Comparison of ENCODE assay signal across 8 mouse cellular contexts in genomic region chr11:86807505-86807989, GRCm38 (mm10). TPM values are rescaled to one million over a fixed set of nuclear protein-coding genes. Genes with fewer than 3 reads are reported as not detected.
DNase-seq lines count a peak whose midpoint lies in the region; ATAC-seq and TF ChIP-seq lines count a peak whose summit lies in the region.

Dhx40 (minus strand) TSS chr11:86807746.

- no peak for TF ChIP-seq CTCF in layer of hippocampus, adult 2 months (conservative IDR thresholded peaks at IDR 0.05)
- TF ChIP-seq CTCF in lung, embryonic 14.5 days (IDR thresholded peaks at IDR 0.05; ENCODE audit: low read depth): no peak
- TF ChIP-seq CTCF in olfactory bulb, adult 2 months (IDR thresholded peaks at IDR 0.05; ENCODE audit: insufficient read depth, low read depth, low read length): 0 out of 2 replicates have a peak, but pooled peaks have one; percentile 8
- TF ChIP-seq CTCF in thymus, adult 2 months (IDR thresholded peaks at IDR 0.05; ENCODE audit: borderline replicate concordance, control insufficient read depth, extremely low read depth, insufficient read depth, low read length, poor library complexity): no peak

- TF ChIP-seq POLR2A in olfactory bulb, adult 2 months (IDR thresholded peaks at IDR 0.05; ENCODE audit: insufficient read depth, low read depth, low read length): 0 out of 2 replicates have a peak, but pooled peaks have one; percentile 41
- TF ChIP-seq POLR2A in thymus, adult 2 months (IDR thresholded peaks at IDR 0.05; ENCODE audit: control insufficient read depth, extremely low read depth, insufficient read depth, low read length, poor library complexity): 0 out of 2 replicates have a peak, but pooled peaks have one; percentile 26

- WGBS in forebrain, embryonic 16.5 days: 5% methylated on average over 40 of the region's 40 CpGs
- WGBS in lung, embryonic 14.5 days: 5% methylated on average over 40 of the region's 40 CpGs
- WGBS in olfactory bulb, adult 2 months: 5% methylated on average over 40 of the region's 40 CpGs
- 8% methylated on average over 40 of the region's 40 CpGs for WGBS in thymus, adult 2 months

- no peaks in the 10 kb centered on the region for H3K27me3 ChIP-seq in forebrain, embryonic 16.5 days (replicated peaks; ENCODE audit: control insufficient read depth, insufficient read depth, low read length)
- H3K27me3 ChIP-seq in lung, embryonic 14.5 days (ENCODE audit: insufficient read depth, low read length): no peaks in the 10 kb centered on the region
- H3K27me3 ChIP-seq in thymus, adult 2 months (ENCODE audit: control insufficient read depth, insufficient read depth, low read length): no peaks in the 10 kb centered on the region

- in situ Hi-C loops in ES-E14 (cut with MboI; ENCODE audit: low sequenced_read_pairs in 2 of 2, unreplicated experiment in 2 of 2): no loop called here

- intact Hi-C loops in heart, postnatal 36 days (cut with DNase I): loop anchor here (2.0 kb wide), 1 partner anchor 51 kb away; the partner anchor contains the start of gene Cltc

- DNase-seq in ES-E14 (ENCODE audit: low read depth, low spot score): peak; percentile 81
- DNase-seq in cerebellum, adult 11-12 months: peak; percentile 89
- DNase-seq in heart, postnatal 36 days: peak; percentile 87 to 89
- DNase-seq in layer of hippocampus, adult 2 months (ENCODE audit: low spot score in 2 of 2): peak; percentile 93 to 98
- peak; percentile 95 for DNase-seq in lung, embryonic 14.5 days
- peak; percentile 86 for DNase-seq in thymus, adult 2 months

- H3K4me2 ChIP-seq in forebrain, embryonic 16.5 days (ENCODE audit: low read length): peak within 1 kb of the TSS; percentile 87
- H3K4me2 ChIP-seq in lung, embryonic 14.5 days: peak within 1 kb of the TSS; percentile 62

- ATAC-seq in forebrain, embryonic 16.5 days: peak; percentile 95
- ATAC-seq in lung, embryonic 14.5 days (ENCODE audit: insufficient read depth): peak; percentile 95

- H3K4me3 ChIP-seq in ES-E14 (ENCODE audit: insufficient read depth in 1 of 2, low read depth in 1 of 2, low read length in 2 of 2, poor library complexity in 1 of 2, severe bottlenecking in 1 of 2): peak within 1 kb of the TSS; percentile 87 to 93
- peak within 1 kb of the TSS; percentile 99 for H3K4me3 ChIP-seq in forebrain, embryonic 16.5 days (replicated peaks; ENCODE audit: low read length)
- peak within 1 kb of the TSS; percentile 100 for H3K4me3 ChIP-seq in layer of hippocampus, adult 2 months
- H3K4me3 ChIP-seq in lung, embryonic 14.5 days (ENCODE audit: low read depth, low read length): peak within 1 kb of the TSS; percentile 94
- H3K4me3 ChIP-seq in olfactory bulb, adult 2 months (ENCODE audit: insufficient read depth, low read depth, low read length): peak within 1 kb of the TSS; percentile 81
- peak within 1 kb of the TSS; percentile 91 for H3K4me3 ChIP-seq in thymus, adult 2 months (ENCODE audit: control insufficient read depth, insufficient read depth, low read length)

- peaks cover 0 to 2% of the 10 kb centered on the region in 2 experiments; a peak in 1 of 4 replicates for H3K4me1 ChIP-seq in ES-E14 (ENCODE audit: control insufficient read depth in 2 of 2, insufficient read depth in 2 of 2, low read length in 2 of 2, poor library complexity in 1 of 2)
- peaks cover 5% of the 10 kb centered on the region for H3K4me1 ChIP-seq in forebrain, embryonic 16.5 days (replicated peaks; ENCODE audit: control insufficient read depth, insufficient read depth, low read length)
- no peaks in the 10 kb centered on the region for H3K4me1 ChIP-seq in lung, embryonic 14.5 days (ENCODE audit: insufficient read depth)
- no peaks in the 10 kb centered on the region for H3K4me1 ChIP-seq in olfactory bulb, adult 2 months (ENCODE audit: control insufficient read depth, insufficient read depth, low read length)
- H3K4me1 ChIP-seq in thymus, adult 2 months (replicated peaks; ENCODE audit: control insufficient read depth, insufficient read depth, low read length): peaks cover 3% of the 10 kb centered on the region

- no peaks in the 10 kb centered on the region for H3K9me3 ChIP-seq in ES-E14 (ENCODE audit: control insufficient read depth, insufficient read depth, low read depth, low read length)
- no peaks in the 10 kb centered on the region for H3K9me3 ChIP-seq in forebrain, embryonic 16.5 days (ENCODE audit: control insufficient read depth, low read length)
- no peaks in the 10 kb centered on the region for H3K9me3 ChIP-seq in lung, embryonic 14.5 days (ENCODE audit: low read depth, low read length)

- peak within 1 kb of the TSS; percentile 81 for H3K9ac ChIP-seq in ES-E14 (ENCODE audit: insufficient read depth, low read depth, low read length, poor library complexity, severe bottlenecking)
- H3K9ac ChIP-seq in forebrain, embryonic 16.5 days (replicated peaks; ENCODE audit: low read depth, low read length): peak within 1 kb of the TSS; percentile 75
- H3K9ac ChIP-seq in lung, embryonic 14.5 days: peak within 1 kb of the TSS; percentile 76

- H3K36me3 ChIP-seq in ES-E14 (ENCODE audit: control insufficient read depth, insufficient read depth, low read length, poor library complexity, severe bottlenecking): no peaks in the 10 kb centered on the region; the same call in none of the 2 replicates
- peaks cover 5% of the 10 kb centered on the region; the same call in 1 of the 2 replicates for H3K36me3 ChIP-seq in forebrain, embryonic 16.5 days (ENCODE audit: control insufficient read depth, insufficient read depth)
- H3K36me3 ChIP-seq in lung, embryonic 14.5 days (ENCODE audit: insufficient read depth): peaks cover 24% of the 10 kb centered on the region
- H3K36me3 ChIP-seq in thymus, adult 2 months (ENCODE audit: control insufficient read depth, insufficient read depth, low read length): peaks cover 16% of the 10 kb centered on the region

- peak within 1 kb of the TSS; percentile 20; the same call in 1 of the 2 replicates for H3K27ac ChIP-seq in ES-E14 (ENCODE audit: insufficient read depth, low read depth, low read length, poor library complexity, severe bottlenecking)
- H3K27ac ChIP-seq in forebrain, embryonic 16.5 days (ENCODE audit: low read length): peak within 1 kb of the TSS; percentile 84
- H3K27ac ChIP-seq in layer of hippocampus, adult 2 months: peak within 1 kb of the TSS; percentile 88
- H3K27ac ChIP-seq in lung, embryonic 14.5 days (ENCODE audit: low read depth): peak within 1 kb of the TSS; percentile 85
- peak within 1 kb of the TSS; percentile 37; the same call in 1 of the 2 replicates for H3K27ac ChIP-seq in olfactory bulb, adult 2 months (ENCODE audit: insufficient read depth, low read depth, low read length)
- peak within 1 kb of the TSS; percentile 3; the same call in 1 of the 2 replicates for H3K27ac ChIP-seq in thymus, adult 2 months (ENCODE audit: control insufficient read depth, insufficient read depth, low read length)

TF ChIP-seq in ES-E14, 5 proteins besides CTCF, POLR2A, EP300 and RAD21:
- peak; percentile 78; the same call in 1 of the 2 replicates for TF ChIP-seq HCFC1 (IDR thresholded peaks at IDR 0.05; ENCODE audit: borderline replicate concordance, insufficient read depth, low read length)
- TF ChIP-seq ZC3H11A (IDR thresholded peaks at IDR 0.05; ENCODE audit: borderline replicate concordance, low read depth, low read length): no peak

RNA-seq across cellular contexts. Expression of gene Dhx40, which starts in this region (rescaled TPM):
- total RNA-seq in ES-E14 (2012; rRNA removed): 21.6 and 24.5 TPM in 2 replicates
- polyA plus RNA-seq in forebrain, embryonic 16.5 days (2015; fragmentation: Nextera tagmentation; extraction: Ambion mirVana): 30.5 and 35.1 TPM in 2 replicates
- 10 to 100 TPM; 18.7 to 18.9 TPM for total RNA-seq in heart, postnatal 36 days (2021)
- 10 to 100 TPM; 26.6 to 31.7 TPM for total RNA-seq in layer of hippocampus, adult 2 months (2021)
- 29.9 and 32.4 TPM in 2 replicates for polyA plus RNA-seq in lung, embryonic 14.5 days (2014; fragmentation: Nextera tagmentation; extraction: Ambion mirVana)
- polyA plus RNA-seq in olfactory bulb, adult 2 months (2012; ENCODE audit: insufficient read depth, insufficient read length, low replicate concordance, missing spikeins): not detected in 2 replicates
- 4.6 and 5.4 TPM in 2 replicates for polyA plus RNA-seq in thymus, adult 2 months (2012; rRNA removed)

Comparison
In these comparisons a context has a peak if more than half of its experiments do, and no peak if none do; other contexts are left out.
1. Peak in every context shown above with its lines: DNase-seq, ATAC-seq, H3K4me3 ChIP-seq and H3K27ac ChIP-seq.
2. H3K27ac ChIP-seq: peak in every context shown above with its lines; median percentile 88 in layer of hippocampus, adult 2 months; 85 in lung, embryonic 14.5 days; 84 in forebrain, embryonic 16.5 days; 37 in olfactory bulb, adult 2 months; 20 in ES-E14; 3 in thymus, adult 2 months.